Mouse (Mus musculus) ES-CJ7 (cell line): ENCODE data around the gene Ppp4r1.

Experiments used
- DNase-seq: peaks from one replicate; pipeline ENCODE4 v3.0.0; 2011; ENCODE audit warnings: low read depth, low spot score

The Ppp4r1 gene

GRCm38 (mm10) chr17:65802026-65802425 is 19.7 kb downstream of the Ppp4r1 start:
- DNase-seq: no peak

GRCm38 (mm10) chr17:65805966-65806365 is 23.6 kb downstream of the Ppp4r1 start:
- DNase-seq: no peak

- no peak for DNase-seq
Measured at GRCm38 (mm10) chr17:65806416-65806815, 24.0 kb downstream of the Ppp4r1 start.

GRCm38 (mm10) chr17:65811032-65811431 is 28.7 kb downstream of the Ppp4r1 start:
- DNase-seq: no peak

- no peak for DNase-seq
Measured at GRCm38 (mm10) chr17:65813763-65814162, 31.4 kb downstream of the Ppp4r1 start.

GRCm38 (mm10) chr17:65820197-65820596 is 37.8 kb downstream of the Ppp4r1 start:
- no peak for DNase-seq

GRCm38 (mm10) chr17:65822423-65822822 is 40.0 kb downstream of the Ppp4r1 start:
- DNase-seq: no peak

- DNase-seq: no peak
Measured at GRCm38 (mm10) chr17:65824246-65824645, 41.9 kb downstream of the Ppp4r1 start.

GRCm38 (mm10) chr17:65826257-65826656 is 43.9 kb downstream of the Ppp4r1 start:
- DNase-seq: no peak

- no peak for DNase-seq
Measured at GRCm38 (mm10) chr17:65827119-65827840, 44.9 kb downstream of the Ppp4r1 start.

GRCm38 (mm10) chr17:65827904-65828303 is 45.5 kb downstream of the Ppp4r1 start:
- DNase-seq: no peak

- DNase-seq: no peak
Measured at GRCm38 (mm10) chr17:65828951-65829350, 46.6 kb downstream of the Ppp4r1 start.

- no peak for DNase-seq
Measured at GRCm38 (mm10) chr17:65830216-65830863, 48.0 kb downstream of the Ppp4r1 start.

- no peak for DNase-seq
Measured at GRCm38 (mm10) chr17:65833891-65834290, 51.5 kb downstream of the Ppp4r1 start.

- DNase-seq: no peak
Measured at GRCm38 (mm10) chr17:65836746-65837145, 54.4 kb downstream of the Ppp4r1 start.

GRCm38 (mm10) chr17:65839541-65840256 is 57.3 kb downstream of the Ppp4r1 start:
- DNase-seq: no peak

- DNase-seq: no peak
Measured at GRCm38 (mm10) chr17:65842669-65843381, 60.5 kb downstream of the Ppp4r1 start.

GRCm38 (mm10) chr17:65845423-65845822 is 63.0 kb downstream of the Ppp4r1 start:
- no peak for DNase-seq

GRCm38 (mm10) chr17:65847694-65848449 is 65.5 kb downstream of the Ppp4r1 start:
- DNase-seq: no peak

GRCm38 (mm10) chr17:65850487-65850886 is 68.1 kb downstream of the Ppp4r1 start:
- DNase-seq: no peak

- DNase-seq: no peak
Measured at GRCm38 (mm10) chr17:65851749-65852148, 69.4 kb downstream of the Ppp4r1 start.
